Mouse (Mus musculus): ENCODE results near the gene Dpep3.
"Not testable (repeated sequence)": the region's sequence is repeated elsewhere in the genome, so short reads cannot be mapped to it uniquely, and the experiment has no call there.

The Dpep3 gene

DNA sequence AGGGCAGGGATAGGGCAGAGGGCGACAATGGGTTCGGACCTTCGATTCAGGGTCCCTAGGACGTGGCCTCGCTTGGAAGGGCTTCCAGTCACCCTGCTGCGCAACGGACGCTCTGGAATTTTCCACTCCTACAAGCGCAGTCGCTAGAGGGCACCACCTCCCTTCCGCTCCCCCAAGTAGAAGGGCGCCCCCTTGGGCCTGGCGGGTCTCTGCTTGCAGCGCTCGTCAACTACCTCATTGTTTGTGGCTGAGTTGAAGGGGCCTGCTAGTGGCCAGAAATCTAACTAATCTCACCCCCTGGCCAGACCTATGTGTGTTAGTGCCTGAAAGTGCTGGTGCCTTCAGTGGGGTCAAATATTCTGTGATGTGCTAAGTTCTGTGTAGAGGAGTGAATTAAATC is at the start of gene Dpep3:
TSS of gene Dpep3 (minus strand) at position 105 of the 400 bp plus-strand sequence.
- DNase-seq (ENCODE audit: low read depth, low spot score) = no peak

DNA sequence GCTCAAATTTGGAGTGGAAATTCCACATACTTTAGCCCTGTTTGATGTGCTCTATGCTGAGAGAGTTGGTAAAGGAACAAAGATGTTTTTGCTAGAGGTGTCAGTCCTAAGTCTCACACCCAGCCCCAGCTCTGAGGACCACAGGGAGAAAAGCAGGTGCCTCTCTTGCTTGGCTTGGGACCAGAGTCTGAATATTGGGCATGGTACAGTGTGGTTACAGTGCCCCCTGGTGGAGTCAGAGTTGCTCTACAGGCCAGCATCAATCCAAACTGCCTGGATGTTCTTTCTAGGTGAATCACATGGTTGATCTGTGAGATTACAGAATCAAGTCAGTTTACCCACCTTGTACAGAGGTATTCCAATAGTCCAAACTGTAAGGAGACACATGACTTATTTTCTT is 43.3 kb upstream of the Dpep3 start:
- DNase-seq (ENCODE audit: low read depth, low spot score) = peak; percentile 68

DNA sequence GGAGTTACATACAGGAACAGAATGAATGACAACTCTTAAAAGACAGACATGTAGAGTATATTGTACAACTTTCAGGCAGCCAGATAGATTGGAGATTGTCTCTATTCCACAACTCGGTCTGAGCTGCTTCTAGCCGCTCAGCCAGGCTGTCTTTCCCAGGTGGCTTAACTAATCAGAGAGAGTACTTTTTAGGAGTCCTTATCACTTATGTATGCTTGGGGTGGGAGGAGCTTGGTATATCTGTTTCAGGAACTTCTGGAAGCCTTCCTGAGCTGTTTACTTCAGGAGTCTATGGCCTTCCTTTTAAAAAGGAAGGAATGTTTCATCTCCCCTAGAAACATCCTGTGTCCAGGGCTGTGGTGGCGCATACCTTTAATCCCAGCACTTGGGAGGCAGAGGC is 38.8 kb upstream of the Dpep3 start:
- no peak for DNase-seq (ENCODE audit: low read depth, low spot score)

DNA sequence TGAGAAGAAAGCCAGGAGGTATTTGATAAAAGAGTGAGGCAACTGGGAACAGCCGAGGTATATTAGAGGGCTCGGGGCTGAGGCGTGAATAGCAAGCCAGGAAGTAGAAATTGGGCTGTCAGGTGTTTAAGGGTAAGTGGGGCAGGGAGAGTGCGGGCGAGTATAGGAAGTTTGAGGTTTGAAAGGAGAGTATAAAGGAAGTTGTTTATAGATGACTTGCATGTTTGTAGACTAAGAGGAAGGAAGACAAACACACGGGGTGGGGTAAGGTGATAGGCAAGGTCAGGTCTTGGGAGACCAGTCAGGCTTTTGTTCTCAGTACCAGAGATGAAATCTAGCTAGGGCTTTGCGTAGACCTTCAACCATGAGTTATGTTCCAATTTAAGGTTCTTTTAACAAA is 37.9 kb upstream of the Dpep3 start:
- no peak for DNase-seq (ENCODE audit: low read depth, low spot score)

DNA sequence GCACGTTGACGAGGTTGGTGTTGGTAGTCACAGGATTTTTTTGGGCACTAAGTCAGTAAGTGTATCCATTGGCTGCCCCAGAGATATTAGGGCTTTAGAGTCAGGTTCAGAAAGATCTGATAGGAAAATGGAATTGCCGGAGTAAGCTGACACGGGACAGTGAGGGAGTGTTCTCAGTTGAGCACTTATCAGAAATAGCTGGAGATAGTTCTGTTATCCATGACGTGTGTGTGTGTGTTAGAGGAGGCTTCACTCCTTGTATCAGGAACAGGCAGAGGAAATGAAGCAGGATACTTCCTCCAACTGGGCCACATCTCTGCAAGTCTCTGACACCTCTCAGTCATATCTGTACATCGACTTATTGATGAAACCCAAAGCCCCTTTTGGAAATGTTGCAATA is 37.1 kb upstream of the Dpep3 start:
- no peak for DNase-seq (ENCODE audit: low read depth, low spot score)

DNA sequence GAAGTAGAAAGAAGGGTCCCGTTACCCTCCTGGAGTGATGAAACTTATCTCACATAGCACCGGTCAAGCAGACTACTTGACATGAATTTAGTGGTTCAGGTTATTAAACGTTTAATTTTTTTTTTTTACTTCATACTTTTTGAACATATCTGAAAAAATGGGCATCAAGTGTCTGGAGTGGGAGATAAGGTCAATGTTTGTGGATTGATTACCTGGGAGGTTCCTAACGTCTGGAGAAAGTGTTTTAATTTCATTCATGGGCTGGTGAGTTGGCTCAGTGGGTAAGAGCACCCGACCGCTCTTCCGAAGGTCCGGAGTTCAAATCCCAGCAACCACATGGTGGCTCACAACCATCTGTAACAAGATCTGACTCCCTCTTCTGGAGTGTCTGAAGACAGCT is 33.0 kb upstream of the Dpep3 start:
- not testable (repeated sequence) for DNase-seq (ENCODE audit: low read depth, low spot score)

DNA sequence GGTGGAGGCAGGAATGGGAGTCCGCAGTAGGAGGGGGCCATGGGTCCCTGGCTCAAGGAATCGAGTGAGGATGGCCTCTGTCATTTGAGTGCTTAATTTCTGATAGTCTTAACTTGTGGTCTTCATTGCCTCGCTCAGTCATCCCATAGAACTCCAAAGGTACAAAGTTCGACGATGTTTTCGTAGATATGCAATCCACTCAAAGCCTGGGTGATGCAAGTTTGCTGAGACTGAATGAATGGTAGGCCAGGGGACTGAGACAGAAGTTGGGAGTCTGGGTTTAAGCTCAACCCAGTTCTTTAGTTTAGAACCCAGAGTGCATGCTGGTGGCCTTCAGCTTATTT is 32.4 kb upstream of the Dpep3 start, which contains the start of gene Ddx28:
TSS of gene Ddx28 (minus strand) at position 240 of the 344 bp plus-strand sequence.
- DNase-seq (ENCODE audit: low read depth, low spot score) = no peak

DNA sequence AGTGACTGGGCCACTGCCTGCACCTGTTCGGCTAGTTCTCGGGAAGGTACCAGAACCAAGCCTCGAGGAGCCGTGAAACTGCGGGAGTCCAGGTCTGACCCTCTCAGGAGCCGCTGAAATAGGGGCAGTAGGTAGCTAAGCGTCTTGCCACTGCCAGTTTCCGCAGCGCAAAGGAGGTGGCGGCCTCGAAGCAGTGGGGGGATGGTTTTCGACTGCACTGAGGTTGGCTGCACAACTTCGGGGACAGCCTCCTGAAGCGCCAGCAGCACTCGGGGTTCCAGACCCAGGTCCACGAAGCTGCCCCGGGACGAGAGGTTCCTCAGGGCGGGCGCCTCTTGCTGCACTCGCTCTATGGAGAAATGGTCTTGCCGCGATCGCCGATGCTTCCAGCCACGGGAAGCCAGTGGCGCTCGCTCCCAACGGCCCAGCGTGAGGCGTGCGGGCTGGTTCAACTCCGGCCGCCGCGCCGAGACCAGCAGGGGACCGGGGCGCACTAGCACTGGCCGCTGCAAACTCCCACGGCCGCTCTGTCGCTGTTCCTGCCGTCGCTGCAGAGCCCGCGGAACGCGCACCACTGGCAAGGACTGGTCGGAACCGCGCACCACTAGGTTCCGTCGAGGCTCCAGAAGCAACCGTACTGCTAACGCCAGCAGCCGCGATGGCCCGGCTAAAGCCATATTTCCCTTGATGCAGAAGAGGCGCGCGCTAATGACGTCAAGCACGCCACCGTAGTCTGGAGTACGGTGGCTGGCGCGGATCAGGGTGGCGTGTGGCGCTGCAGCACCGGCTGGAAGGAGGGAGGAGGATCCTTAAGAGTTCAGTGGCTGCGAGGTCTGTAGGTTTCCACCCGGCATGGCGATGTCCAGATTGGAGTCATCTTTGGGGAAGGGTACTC is 31.8 kb upstream of the Dpep3 start:
- DNase-seq (ENCODE audit: low read depth, low spot score) = peak; percentile 91

DNA sequence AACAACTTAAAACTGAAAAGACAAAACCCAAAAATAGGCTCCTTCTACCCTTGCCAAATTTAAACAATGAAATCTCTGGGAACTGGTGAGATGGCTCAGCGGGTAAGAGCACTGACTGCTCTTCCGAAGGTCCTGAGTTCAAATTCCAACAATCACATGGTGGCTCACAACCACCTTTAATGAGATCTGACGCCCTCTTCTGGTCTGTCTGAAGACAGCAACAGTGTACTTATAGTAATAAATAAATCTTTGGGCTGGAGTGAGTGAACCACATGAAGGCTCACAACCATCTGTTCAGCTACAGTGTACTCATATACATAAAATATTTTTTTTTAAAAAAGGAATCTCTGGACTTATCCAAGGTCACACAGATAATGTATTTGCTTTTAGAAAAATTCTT is 28.7 kb upstream of the Dpep3 start:
- not testable (repeated sequence) for DNase-seq (ENCODE audit: low read depth, low spot score)

DNA sequence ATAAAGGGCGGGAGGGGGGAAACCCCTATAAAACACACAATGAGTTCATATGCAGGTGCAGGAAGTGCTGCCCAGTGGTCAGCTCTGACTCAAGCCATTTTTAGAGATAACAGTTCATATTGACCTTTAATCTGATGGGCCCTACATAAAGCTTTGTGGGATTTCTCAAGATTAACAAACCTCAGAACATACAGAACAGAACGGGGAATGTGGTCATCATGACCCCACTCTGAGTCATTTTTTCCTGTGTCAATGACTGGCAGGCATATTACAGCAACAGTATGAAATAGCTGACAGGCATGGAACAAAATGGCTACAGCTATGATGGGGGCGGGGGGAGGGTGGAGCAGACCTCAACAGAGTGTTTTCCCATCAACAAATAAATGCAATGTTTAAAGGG is 27.9 kb upstream of the Dpep3 start:
- DNase-seq (ENCODE audit: low read depth, low spot score) = no peak

DNA sequence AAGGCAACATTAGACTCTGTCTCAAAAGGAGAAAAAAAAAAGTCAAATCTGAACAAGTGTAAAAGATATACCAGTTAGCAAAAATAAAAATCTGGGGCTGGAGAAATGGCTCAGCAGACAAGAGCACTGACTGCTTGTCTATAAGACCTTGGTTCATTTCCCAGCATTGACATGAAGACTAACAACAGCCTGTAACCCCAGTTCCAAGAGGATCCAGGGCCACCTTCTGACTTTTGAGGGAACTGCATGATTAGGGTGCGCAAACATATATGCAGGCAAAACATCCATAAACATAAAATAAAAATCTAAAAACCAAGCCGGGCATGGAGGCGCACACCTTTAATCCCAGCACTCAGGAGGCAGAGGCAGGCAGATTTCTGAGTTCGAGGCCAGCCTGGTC is 27.2 kb upstream of the Dpep3 start:
- DNase-seq (ENCODE audit: low read depth, low spot score) = no peak

DNA sequence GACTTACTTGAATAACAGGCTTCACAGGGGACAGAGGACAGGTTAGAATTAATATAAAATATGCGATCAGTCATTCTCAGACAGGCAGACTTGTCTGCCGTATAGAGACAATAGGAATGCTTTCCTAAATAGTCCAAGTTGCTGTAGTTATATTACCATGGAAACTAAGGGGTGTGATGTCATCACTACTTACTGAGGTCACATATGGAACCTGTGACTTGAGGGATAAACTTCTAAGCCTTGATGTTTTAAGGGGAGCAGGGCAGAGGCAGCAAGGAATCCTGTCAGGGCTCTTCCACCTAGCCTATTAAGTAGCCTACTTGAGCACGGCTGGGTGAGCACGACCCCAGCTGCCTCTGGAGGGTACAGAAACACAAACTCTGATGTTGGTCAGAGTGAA is 26.6 kb upstream of the Dpep3 start, which contains the start of gene Dpep2nb:
TSS of gene Dpep2nb (minus strand) at position 101 of the 400 bp plus-strand sequence.
- no peak for DNase-seq (ENCODE audit: low read depth, low spot score)

DNA sequence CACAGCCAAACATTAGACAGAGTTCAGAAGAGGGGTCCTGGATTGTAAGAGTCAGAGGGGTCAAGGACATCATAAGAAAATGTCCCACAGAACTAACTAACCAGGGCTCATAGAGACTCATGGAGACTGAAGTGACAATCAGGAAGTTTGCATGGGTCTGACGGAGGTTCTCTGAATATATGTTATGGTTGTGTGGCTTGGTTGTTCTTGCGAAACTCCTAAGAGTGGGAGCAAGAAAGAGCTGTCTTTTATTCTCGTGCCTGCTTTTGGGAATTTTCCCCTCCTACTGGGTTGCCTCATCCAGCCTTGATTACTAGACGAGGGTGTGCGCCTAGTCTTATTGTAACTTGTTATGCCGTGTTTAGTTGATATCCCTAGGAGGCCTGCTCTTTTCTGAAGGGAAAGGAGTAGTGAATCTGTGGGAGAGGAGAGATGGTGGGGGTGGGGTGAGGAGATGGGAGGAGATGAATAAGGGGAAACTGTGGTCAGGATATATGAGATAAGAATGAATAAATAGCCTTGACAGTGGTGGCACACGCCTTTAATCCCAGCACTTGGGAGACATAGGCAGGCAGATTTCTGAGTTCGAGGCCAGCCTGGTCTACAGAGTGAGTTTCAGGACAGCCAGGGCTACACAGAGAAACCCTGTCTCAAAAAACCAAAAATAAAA is 25.4 kb upstream of the Dpep3 start:
- no peak for DNase-seq (ENCODE audit: low read depth, low spot score)

DNA sequence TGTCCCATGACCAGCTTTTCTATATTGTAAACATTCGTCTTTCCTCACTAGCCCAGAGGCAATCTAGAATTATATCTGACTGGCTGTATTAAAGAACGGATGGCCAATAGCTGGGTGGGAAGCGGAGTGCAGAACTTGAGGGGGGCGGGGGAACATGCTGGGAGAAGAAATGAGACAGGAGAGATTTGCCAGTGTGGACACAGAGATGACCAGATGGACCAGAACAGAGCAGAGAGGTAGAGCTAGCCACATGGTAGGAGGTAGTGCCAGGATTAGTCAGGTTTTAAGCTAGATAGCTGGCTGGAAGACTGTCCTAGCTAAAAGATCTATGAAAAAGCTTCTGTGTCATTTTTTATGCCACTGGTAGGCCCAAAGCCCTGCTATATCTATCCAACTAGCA is 22.7 kb upstream of the Dpep3 start:
- no peak for DNase-seq (ENCODE audit: low read depth, low spot score)

DNA sequence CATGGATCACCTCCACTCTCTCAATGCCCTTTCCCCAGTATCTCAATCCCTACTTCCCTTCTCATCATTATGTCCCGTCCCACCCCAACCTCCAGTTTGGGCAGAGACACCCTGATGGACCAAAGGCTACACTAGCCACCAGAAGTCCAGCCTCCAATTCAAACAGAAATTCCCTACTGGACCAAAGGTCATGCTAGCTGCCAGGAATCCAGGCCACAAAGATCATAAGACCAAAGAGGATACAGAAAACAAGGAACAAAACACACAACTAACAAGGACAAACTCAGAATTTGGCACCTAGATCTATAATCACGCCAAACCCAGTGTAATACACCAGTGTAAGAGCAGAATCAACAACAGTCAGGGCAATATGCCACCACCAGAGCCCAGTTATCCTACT is 19.7 kb upstream of the Dpep3 start:
- no peak for DNase-seq (ENCODE audit: low read depth, low spot score)

DNA sequence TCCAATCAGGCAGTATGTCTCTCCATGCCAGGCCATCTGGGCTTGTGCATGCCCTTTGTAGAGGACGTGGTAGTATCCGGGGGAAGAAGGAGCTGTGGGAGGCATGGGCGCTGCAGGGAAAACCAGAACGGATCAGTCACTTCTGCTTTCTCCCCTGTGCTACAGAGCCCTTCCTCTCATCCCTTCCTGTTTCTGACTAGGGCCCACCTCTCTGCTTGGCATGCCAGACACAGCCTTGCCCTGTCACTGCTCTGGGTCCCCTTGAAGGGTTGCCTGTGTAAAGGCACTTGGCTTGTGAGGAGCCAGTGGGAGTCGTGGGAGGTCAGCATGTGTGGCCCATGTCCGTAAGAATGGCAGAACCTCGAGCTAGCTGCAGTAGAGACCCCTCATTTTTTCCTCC is 17.1 kb upstream of the Dpep3 start:
- DNase-seq (ENCODE audit: low read depth, low spot score) = no peak

DNA sequence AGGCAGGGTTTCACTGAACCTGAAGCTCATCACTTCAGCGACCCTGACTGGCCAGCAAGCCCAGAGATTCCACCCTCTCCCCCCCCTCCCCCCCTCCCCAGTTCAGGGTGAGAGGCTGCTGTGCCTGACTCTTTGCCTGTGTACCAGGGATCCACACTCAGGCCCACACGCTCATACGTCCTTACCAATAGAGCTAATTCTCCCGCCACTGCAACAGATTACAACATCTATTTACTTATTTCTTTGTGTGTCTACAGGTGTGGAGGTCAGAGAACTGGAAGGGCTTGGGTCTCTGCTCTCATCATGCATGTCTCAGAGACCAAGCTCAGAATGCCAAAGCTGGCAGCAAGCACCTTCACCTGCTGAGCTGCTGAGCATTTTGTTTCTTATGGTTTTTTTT is 14.0 kb upstream of the Dpep3 start:
- DNase-seq (ENCODE audit: low read depth, low spot score) = no peak

DNA sequence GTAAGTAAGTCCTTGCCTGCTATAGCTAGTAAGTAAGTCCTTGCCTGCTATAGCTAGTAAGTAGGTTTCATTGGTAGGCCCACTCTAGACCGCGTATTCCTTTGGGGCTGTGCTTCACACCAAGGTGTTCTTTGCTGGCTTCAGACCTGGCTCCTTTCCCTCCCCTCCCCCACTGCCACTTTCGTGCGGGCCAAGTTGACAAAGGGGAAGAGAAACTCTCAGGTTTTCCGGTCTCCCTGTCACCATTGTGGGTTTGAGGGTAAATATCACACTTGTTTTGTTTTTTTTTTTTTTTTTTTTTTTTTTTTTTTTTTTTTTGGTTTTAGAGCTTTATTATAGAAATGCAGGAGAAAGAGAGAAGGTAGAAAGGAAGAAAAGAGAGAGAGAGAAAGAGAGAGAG is 13.3 kb upstream of the Dpep3 start:
- no peak for DNase-seq (ENCODE audit: low read depth, low spot score)

DNA sequence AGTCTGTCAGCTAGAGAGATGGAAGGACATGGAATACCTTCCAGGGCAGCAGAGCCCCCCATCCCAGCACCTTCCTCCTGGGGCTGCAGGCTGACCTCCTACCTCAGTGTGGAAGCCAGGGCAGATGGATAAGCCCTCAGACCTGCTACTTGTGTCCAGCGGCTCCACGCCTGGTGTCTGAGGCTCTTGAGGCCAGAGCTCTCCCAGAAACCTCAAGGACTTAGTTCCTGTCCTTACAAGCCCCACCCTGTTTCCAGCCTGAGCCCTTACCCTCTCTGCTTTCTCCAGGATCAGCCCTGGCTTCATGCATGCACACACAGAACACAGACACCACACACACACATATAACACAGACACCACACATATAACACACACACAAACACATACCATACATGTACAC is 12.3 kb upstream of the Dpep3 start:
- DNase-seq (ENCODE audit: low read depth, low spot score) = no peak

DNA sequence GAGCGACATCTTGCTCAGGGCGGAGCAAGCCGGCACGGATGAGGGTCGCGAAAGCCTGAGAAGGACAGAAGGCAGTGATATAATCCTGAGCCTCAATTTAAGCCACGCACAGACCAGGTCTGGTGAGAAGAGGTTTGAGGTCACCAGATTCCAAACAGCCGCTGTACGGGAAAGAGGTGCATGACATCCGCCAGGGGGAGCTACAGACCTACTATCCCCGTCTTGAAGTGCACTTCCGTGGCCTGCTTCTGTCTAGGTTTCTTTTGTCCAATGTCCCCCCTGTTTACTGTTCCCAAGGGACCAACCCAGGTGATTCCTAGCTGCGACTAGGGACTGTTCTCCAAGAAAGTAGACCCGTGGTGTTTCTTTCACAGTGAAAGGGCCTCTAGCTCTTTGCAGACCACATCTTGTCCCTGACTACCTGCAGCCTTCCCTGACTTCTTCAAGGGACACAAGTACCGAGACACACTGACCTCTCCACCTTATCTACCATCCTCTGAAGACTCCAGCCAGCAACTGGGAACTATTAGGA is 11.7 kb upstream of the Dpep3 start, which contains the start of gene Dus2:
TSS of gene Dus2 (plus strand) at position 482 of the 532 bp plus-strand sequence.
- DNase-seq (ENCODE audit: low read depth, low spot score) = peak; percentile 83

DNA sequence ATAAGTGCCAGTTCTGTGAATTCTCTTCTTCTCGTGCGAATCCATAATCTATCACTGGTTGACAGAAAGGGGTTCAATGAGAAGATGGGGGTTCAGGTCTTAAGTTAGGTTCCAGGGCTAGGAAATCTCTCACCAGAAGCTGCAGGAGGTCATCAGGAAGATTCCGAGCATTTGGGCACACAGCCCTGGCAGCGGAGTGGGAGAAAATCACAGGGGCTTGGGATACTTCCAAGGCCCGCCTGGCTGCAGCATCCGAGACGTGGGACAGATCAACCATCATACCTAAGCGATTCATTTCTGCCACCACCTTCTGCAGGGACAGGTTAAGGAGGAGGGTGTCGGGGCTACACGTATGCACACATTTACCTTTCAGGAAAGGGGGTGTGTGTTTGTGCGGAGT is 9.3 kb upstream of the Dpep3 start:
- DNase-seq (ENCODE audit: low read depth, low spot score) = no peak

DNA sequence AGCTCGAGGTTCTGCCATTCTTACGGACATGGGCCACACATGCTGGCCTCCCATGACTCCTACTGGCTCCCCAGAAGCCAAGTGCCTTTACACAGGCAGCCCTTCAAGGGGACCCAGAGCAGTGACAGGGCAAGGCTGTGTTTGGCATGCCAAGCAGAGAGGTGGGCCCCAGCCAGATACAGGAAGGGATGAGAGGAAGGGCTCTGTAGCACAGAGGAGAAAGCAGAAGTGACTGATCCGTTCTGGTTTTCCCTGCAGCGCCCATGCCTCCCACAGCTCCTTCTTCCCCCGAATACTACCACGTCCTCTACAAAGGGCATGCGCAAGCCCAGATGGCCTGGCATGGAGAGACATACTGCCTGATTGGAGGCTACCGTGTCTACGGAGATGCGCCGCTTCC is 4.2 kb upstream of the Dpep3 start:
- DNase-seq (ENCODE audit: low read depth, low spot score) = not testable (repeated sequence)

DNA sequence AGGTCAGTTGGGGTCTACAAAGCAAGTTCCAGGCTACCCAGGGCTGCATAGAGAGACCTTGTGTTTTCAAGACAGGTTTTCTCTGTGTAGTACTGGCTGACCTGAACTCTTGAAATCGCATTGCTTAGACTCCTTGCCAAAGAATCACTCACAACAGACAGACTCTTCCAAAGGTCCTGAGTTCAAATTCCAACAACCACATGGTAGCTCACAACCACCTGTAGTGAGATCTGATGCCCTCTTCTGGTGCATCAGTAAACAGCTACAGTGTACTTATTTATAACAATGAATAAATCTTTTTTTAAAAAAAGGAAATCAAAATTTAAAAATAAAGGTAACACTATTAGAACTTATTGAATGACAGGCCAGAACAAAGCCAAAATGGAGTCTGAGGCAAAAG is 1.9 kb upstream of the Dpep3 start:
- no peak for DNase-seq (ENCODE audit: low read depth, low spot score)

Data from retina, postnatal 7 days (tissue).